Mouse (Mus musculus) heart, postnatal 0 days (tissue): ENCODE measurements at regions not wholly inside any gene's neighbourhood (a gene's known extent, or its start where the extent isn't known, plus 50 kb on each side); places are given as distances from the start of the nearest gene placed in this dataset.

Experiments
- CTCF ChIP-seq: IDR thresholded peaks from 2 replicates; pipeline ENCODE4 v1.5.1; 2016; ENCODE audit warnings: antibody characterized with exemption, control low read depth, low read depth
- EP300 ChIP-seq: IDR thresholded peaks from 2 replicates; pipeline ENCODE4 v1.6.1; 2016; ENCODE audit warnings: antibody characterized with exemption, low read depth

DNA sequence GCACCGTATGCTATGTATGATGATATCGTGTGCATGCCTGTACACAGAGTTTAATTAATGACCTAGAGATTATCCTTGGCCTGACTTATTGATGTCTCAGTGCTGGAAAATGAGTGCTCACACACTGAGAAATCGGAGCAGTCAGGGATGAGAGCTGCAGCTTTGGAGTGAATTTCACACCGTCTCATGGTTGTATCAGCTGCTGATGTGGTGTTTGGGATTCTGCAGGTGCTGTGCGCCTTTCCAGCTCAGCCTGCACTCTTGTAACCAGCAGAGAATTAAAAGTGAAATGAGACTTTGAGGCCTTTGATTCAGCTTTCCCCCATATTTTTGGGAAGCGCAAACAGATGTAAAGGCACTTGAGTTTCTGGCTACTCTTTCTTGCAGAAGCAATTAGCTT is 100.6 kb upstream of the Fam92a start:
- TF ChIP-seq CTCF (no peak), EP300 (no peak)
